Mouse (Mus musculus): ENCODE measurements around the gene Prdm13.

- no peak for TF ChIP-seq CTCF (conservative IDR thresholded peaks at IDR 0.05 in 1 of 2, IDR thresholded peaks at IDR 0.05 in 1 of 2; ENCODE audit: low read depth in 2 of 2, low read length in 2 of 2)
- TF ChIP-seq ZC3H11A (IDR thresholded peaks at IDR 0.05; ENCODE audit: low read depth, low read length) = no peak
- no peak for TF ChIP-seq EP300 (IDR thresholded peaks at IDR 0.05; ENCODE audit: low read length)
- TF ChIP-seq POLR2A (IDR thresholded peaks at IDR 0.05; ENCODE audit: low read depth, low read length) = no peak
- TF ChIP-seq TBP (conservative IDR thresholded peaks at IDR 0.05; ENCODE audit: low read depth, low read length) = no peak
- TF ChIP-seq RCOR1 (conservative IDR thresholded peaks at IDR 0.05; ENCODE audit: low read depth, low read length) = no peak
- TF ChIP-seq ZKSCAN1 (IDR thresholded peaks at IDR 0.05; ENCODE audit: borderline replicate concordance, low read depth, low read length) = no peak
- no peak for TF ChIP-seq CHD2 (IDR thresholded peaks at IDR 0.05; ENCODE audit: low read length)
Observed at GRCm38 (mm10) chr4:21679624-21680480, 5.9 kb downstream of the Prdm13 start.
